Mouse (Mus musculus) midbrain, postnatal 0 days (tissue): ENCODE results near the gene Snn. TPM values are rescaled to one million over a fixed set of nuclear protein-coding genes. Genes with fewer than 3 reads are reported as not detected.
A peak's percentile ranks its signal among the peaks of the same experiment; 100 is the strongest.
"Not testable (repeated sequence)": the region's sequence is repeated elsewhere in the genome, so short reads cannot be mapped to it uniquely, and the experiment has no call there.

Source experiments
- ATAC-seq: fragments of 200-750 bp; cut with Nextera tagmentation; 2 replicates; pipeline ENCODE4 v1.8.0; 2017; ENCODE audit warnings: moderate number of reproducible peaks, mild to moderate bottlenecking, moderate TSS enrichment, moderate library complexity; ENCODE audit not compliant: low FRiP score
- DNase-seq: peaks from one replicate; pipeline ENCODE4 v3.0.0-alpha.2; 2015; ENCODE audit warnings: low spot score
- H3K27ac ChIP-seq: fragments of 300-500 bp; sonication (generic); 2 replicates; pipeline ENCODE4 v1.5.1; 2014; ENCODE audit warnings: low read depth, mild to moderate bottlenecking, low read length, mixed read lengths
- H3K27me3 ChIP-seq: fragments of 300-500 bp; sonication (generic); 2 replicates; pipeline ENCODE4 v1.6.1; 2014; ENCODE audit warnings: low read length, control low read depth, mixed read lengths; ENCODE audit not compliant: insufficient read depth
- H3K36me3 ChIP-seq: fragments of 300-500 bp; sonication (generic); 2 replicates; pipeline ENCODE4 v1.6.1; 2014; ENCODE audit warnings: low read length, control low read depth, mixed read lengths; ENCODE audit not compliant: insufficient read depth
- H3K4me1 ChIP-seq: fragments of 300-500 bp; sonication (generic); 2 replicates; pipeline ENCODE4 v1.6.1; 2014; ENCODE audit warnings: mild to moderate bottlenecking, control low read depth, antibody characterized with exemption, low read length, mixed read lengths; ENCODE audit not compliant: insufficient read depth
- H3K4me2 ChIP-seq: fragments of 300-500 bp; sonication (generic); 2 replicates; pipeline ENCODE4 v1.6.1; 2014; ENCODE audit warnings: low read depth, mild to moderate bottlenecking, low read length, mixed read lengths; ENCODE audit not compliant: poor library complexity, severe bottlenecking
- H3K4me3 ChIP-seq: fragments of 300-500 bp; sonication (generic); 2 replicates; pipeline ENCODE4 v1.5.1; 2014; ENCODE audit warnings: low read depth, mild to moderate bottlenecking, low read length, moderate library complexity
- H3K9ac ChIP-seq: fragments of 300-500 bp; sonication (generic); replicated peaks from 2 replicates; pipeline ENCODE4 v1.6.1; 2014; ENCODE audit warnings: mild to moderate bottlenecking, low read length, moderate library complexity, mixed read lengths; ENCODE audit not compliant: poor library complexity, severe bottlenecking
- H3K9me3 ChIP-seq: fragments of 300-500 bp; sonication (generic); 2 replicates; pipeline ENCODE4 v1.6.1; 2016; ENCODE audit warnings: low read length, control low read depth
- CTCF ChIP-seq: IDR thresholded peaks from 2 replicates; pipeline ENCODE4 v1.5.1; 2016; ENCODE audit warnings: antibody characterized with exemption, mild to moderate bottlenecking
- WGBS: fragments of 180-500 bp; shearing (Covaris S2); extraction: QIAGEN DNeasy Blood & Tissue Kit; methylation state at CpG from one replicate; pipeline ENCODE4 v1.1.7; 2014; 5-methylcytosine and 5-hydroxymethylcytosine counted together
- polyA plus RNA-seq: library from polyadenylated mRNA; unstranded; fragments of >200 nt; fragmentation: Nextera tagmentation; extraction: Ambion mirVana; gene quantifications from 2 replicates; pipeline ENCODE4 v1.2.1, GENCODE M21; 2015
- total RNA-seq: library from RNA; depleted of rRNA; stranded (reverse); fragments of >200 nt; gene quantifications from 2 replicates; pipeline ENCODE4 v1.2.3, GENCODE M21; 2014; rRNA removed

Gene Snn
- 241 and 278 TPM in 2 replicates for total RNA-seq
- 122 and 130 TPM in 2 replicates for polyA plus RNA-seq

DNA sequence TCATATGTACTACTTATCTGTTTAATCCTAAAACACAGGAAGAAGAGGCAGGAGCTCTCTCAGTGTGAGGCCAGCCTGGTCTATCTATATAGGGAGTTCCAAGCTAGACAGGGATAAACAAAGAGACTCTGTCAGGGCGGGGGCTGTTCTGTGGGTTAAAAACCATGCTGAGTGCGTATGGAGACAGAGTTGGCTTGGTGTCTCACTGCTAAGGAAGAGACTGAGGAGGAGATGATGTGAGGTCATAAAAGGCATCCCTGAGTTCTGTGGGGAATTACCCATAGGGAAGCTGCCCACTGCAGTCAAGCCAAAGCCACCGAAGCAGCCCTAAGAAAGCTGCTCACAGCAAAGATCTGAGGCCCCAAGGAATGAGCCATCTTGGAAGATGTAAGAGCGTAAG, at the start of gene Snn:
TSS of gene Snn (plus strand) at position 301 of the 400 bp plus-strand sequence.
- H3K9me3 ChIP-seq, result no peaks in the 10 kb centered on the region
- H3K4me2 ChIP-seq, result no peak within 1 kb of the TSS
- peaks cover 3% of the 10 kb centered on the region; the same call in 1 of the 2 replicates for H3K4me1 ChIP-seq
- 85% methylated on average over 4 of the region's 4 CpGs for WGBS
- H3K36me3 ChIP-seq, result no peaks in the 10 kb centered on the region
- H3K9ac ChIP-seq, result no peak within 1 kb of the TSS
- DNase-seq, result no peak
- H3K27ac ChIP-seq, result no peak within 1 kb of the TSS
- H3K4me3 ChIP-seq, result no peak within 1 kb of the TSS
- no peaks in the 10 kb centered on the region for H3K27me3 ChIP-seq
- TF ChIP-seq CTCF, result no peak
- no peak for ATAC-seq

- WGBS, result 82% methylated on average over 2 of the region's 2 CpGs
- Histone ChIP-seq H3K27me3 (no peaks in the 10 kb centered on the region), H3K27ac (no peak overlapping the region), H3K4me1 (no peaks in the 10 kb centered on the region), H3K4me2 (no peak overlapping the region), H3K4me3 (no peak overlapping the region), H3K9ac (no peak overlapping the region), H3K36me3 (no peaks in the 10 kb centered on the region), H3K9me3 (no peaks in the 10 kb centered on the region)
- DNase-seq, result no peak
- TF ChIP-seq CTCF, result no peak
- ATAC-seq, result no peak
These were observed 49.5 kb upstream of the Snn start for GRCm38 (mm10) chr16:11011206-11011605.

DNA sequence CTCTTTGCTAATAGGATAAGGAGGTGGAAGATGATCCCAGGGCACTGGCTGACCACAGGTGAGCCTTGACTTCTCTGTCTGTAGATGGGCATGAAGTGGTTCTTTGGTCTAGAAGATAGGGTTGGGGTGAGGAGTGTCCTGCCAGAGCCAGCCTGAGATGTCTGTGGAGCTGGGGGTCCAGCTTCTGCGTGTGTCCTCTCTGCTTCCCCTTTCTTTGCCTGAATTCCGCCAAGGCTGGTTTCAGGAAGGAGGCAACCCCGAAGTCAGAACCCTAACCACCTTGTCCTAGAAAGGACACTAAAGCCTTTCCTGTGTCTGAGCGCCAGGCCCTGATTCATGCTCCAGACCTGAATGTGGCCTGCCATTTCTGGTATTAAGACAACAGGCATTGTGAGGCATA, 48.8 kb upstream of the Snn start:
- Histone ChIP-seq H3K36me3 (no peaks in the 10 kb centered on the region), H3K4me3 (no peak overlapping the region), H3K27me3 (no peaks in the 10 kb centered on the region), H3K9ac (no peak overlapping the region), H3K9me3 (no peaks in the 10 kb centered on the region), H3K4me2 (no peak overlapping the region), H3K27ac (no peak overlapping the region), H3K4me1 (no peaks in the 10 kb centered on the region)
- no peak for ATAC-seq
- WGBS, result 93% methylated on average over 4 of the region's 4 CpGs
- DNase-seq, result no peak
- TF ChIP-seq CTCF, result no peak

- Histone ChIP-seq H3K9me3 (no peaks in the 10 kb centered on the region), H3K4me2 (no peak overlapping the region), H3K27me3 (no peaks in the 10 kb centered on the region), H3K9ac (no peak overlapping the region), H3K36me3 (no peaks in the 10 kb centered on the region), H3K4me3 (no peak overlapping the region), H3K27ac (no peak overlapping the region), H3K4me1 (no peaks in the 10 kb centered on the region)
- no peak for TF ChIP-seq CTCF
- ATAC-seq, result no peak
- 65% methylated on average over 11 of the region's 11 CpGs for WGBS
- DNase-seq, result peak; percentile 73
These were observed 47.9 kb upstream of the Snn start for GRCm38 (mm10) chr16:11012571-11013463.

GRCm38 (mm10) chr16:11013464-11014147, 47.1 kb upstream of the Snn start:
- H3K4me2 ChIP-seq, H3K4me1 ChIP-seq, H3K9ac ChIP-seq, ATAC-seq, H3K4me3 ChIP-seq, H3K27ac ChIP-seq, DNase-seq, H3K36me3 ChIP-seq, H3K9me3 ChIP-seq, H3K27me3 ChIP-seq: not testable (repeated sequence)
- 96% methylated on average over 9 of the region's 19 CpGs for WGBS

DNA sequence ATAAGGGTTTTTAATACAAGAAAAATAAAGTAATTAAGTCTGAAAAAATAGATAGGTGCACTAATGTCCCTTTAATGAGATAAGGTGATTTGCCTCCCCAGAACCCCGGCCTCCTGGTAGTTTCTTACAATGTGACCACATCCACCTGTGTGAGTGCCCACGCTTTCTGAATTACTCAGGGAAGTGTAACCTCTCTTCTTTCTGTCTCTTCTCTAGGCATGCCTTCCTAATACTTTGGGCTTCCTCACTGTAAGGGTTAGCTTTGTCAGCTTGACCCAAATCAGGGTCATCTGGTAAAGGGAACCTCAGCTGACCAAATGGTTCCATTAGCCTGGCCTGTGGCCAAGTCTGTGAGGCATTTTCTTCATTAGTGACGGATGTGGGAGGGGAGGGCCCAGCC, 46.3 kb upstream of the Snn start:
- H3K36me3 ChIP-seq, result no peaks in the 10 kb centered on the region
- no peak overlapping the region for H3K4me3 ChIP-seq
- H3K27me3 ChIP-seq, result no peaks in the 10 kb centered on the region
- no peak overlapping the region for H3K4me2 ChIP-seq
- ATAC-seq (no peak), DNase-seq (no peak)
- no peak overlapping the region for H3K27ac ChIP-seq
- H3K4me1 ChIP-seq, result no peaks in the 10 kb centered on the region
- no peak for TF ChIP-seq CTCF
- no peaks in the 10 kb centered on the region for H3K9me3 ChIP-seq
- WGBS, result 93% methylated on average over 3 of the region's 3 CpGs
- H3K9ac ChIP-seq, result no peak overlapping the region
